Mouse (Mus musculus): ENCODE results near the gene C8a.

- TF ChIP-seq CTCF (IDR thresholded peaks at IDR 0.05; ENCODE audit: borderline replicate concordance, insufficient read depth, low read depth, low read length) (no peak), POLR2A (IDR thresholded peaks at IDR 0.05; ENCODE audit: borderline replicate concordance, insufficient read depth, low read length) (no peak)
Observed at GRCm38 (mm10) chr4:104843546-104843945, 32.7 kb downstream of the C8a start.

Data from cerebellum, adult 2 months (tissue).